Mouse (Mus musculus) embryo, embryonic 10 days (tissue): ENCODE results near the gene Dscaml1.
A peak's percentile ranks its signal among the peaks of the same experiment; 100 is the strongest.

Source experiments
- DNase-seq: peaks from one replicate; pipeline ENCODE4 v3.0.0-alpha.2; 2015; ENCODE audit warnings: low spot score

Gene Dscaml1

DNA sequence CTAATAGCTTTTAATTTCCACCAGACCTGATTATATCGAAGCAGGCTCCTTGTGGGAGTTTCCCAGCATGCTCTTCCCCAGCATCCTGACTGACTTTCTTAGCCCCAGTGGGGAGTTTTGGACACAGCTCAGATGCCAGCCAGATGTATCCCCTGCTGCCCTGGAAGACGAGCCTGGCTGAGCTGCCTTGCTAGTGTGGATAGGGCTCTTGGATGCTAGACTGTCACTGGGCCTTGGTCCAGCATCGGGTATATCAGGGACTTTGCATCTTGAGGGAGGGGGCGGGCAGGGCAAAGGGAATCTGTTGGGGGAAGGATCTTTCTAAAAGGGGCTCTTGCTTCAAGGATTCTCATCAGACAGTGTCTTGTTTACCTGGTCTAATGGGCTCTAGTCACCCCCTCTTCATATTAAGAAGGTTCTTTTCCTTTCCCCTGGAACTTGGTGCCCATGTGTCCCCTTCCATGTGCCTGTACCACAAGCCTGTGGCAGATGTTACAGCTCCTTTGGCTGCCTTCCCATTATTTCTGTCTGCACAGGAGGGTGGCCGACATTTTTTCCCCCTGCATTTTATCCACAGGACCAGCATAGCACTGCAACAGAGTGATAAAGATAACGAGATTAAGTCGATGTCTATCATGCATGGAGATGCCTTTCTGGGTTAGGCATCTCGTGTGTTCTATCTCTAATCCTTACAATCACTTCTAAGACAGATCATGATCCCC, 28.6 kb downstream of the Dscaml1 start:
- DNase-seq: no peak

GRCm38 (mm10) chr9:45457200-45457599, 30.8 kb downstream of the Dscaml1 start:
- DNase-seq: peak; percentile 9

GRCm38 (mm10) chr9:45458363-45458762, 31.9 kb downstream of the Dscaml1 start:
- no peak for DNase-seq

DNA sequence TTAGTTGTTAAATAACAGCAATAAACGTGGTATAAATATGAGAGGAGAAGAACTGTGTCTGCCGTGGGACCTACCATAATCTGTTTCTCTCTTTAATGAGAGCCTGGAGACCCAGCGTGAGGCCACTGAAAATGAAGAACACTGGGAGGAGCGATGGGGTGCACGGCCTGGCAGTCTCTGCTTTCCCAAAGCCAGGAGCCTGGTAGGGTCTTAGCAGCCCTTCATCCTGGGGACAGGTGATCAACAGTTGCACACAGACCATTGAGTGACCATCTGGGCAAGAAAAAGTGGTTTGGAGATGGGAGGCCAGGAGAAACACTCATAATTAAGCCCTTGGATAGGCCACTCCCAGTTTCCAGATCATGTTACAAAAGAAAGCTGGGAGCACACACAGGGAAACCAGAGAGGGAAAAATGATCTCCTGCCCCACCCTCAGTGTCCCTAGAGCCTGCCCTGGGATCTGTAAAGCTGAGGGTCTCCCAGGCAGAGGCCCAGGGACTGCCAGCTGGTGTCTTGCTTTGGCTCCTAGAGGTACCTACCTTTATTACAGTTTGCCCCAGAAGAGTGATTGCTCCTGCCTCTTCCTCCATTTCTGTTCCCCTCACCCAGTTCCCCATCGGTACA, 39.1 kb downstream of the Dscaml1 start:
- peak; percentile 31 for DNase-seq

DNA sequence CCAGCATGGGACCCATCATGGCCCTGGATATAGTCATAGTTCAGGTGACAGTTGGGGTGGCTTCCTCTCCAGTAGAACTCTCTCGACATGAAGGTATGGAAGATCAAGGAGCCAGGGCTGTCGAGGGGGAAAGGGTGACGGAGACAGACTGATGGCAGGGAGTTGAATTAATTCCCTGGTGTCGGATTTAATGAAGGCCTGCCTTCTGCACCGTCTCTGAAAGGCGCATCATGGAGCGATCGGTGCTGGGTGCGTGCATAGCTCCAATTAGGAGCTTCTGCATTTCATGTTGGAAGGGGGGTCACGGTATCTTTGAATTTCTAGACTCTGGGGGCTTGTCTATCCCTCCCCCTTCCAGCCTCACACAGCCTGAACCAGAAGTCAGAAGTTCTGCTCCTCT, 41.8 kb downstream of the Dscaml1 start:
- no peak for DNase-seq

GRCm38 (mm10) chr9:45470746-45471471, 44.5 kb downstream of the Dscaml1 start:
- no peak for DNase-seq

- DNase-seq: no peak
These were observed 45.3 kb downstream of the Dscaml1 start for GRCm38 (mm10) chr9:45471691-45472090.

GRCm38 (mm10) chr9:45474874-45475273, 48.4 kb downstream of the Dscaml1 start:
- DNase-seq: no peak

DNA sequence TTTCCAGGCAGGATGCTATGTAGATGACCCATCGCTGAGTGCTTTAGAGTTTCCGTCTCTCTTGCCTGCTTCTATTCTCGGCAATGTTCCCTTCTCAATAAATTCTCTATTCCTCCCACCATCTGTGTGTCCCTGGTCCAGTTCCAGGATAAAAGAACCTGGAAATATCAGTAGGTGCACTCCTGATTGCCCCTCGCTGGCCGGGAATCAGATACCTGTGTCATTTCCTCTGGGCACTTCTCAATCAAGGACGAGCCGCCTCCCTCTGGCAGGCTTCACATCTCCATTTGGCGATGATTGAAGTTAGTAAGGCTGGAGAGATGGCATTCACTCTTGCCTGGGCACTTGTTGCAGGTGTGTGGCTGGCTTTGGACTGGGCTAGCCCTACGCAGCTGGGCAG, 54.5 kb downstream of the Dscaml1 start:
- no peak for DNase-seq

GRCm38 (mm10) chr9:45486665-45487074, 60.2 kb downstream of the Dscaml1 start:
- DNase-seq: no peak

DNA sequence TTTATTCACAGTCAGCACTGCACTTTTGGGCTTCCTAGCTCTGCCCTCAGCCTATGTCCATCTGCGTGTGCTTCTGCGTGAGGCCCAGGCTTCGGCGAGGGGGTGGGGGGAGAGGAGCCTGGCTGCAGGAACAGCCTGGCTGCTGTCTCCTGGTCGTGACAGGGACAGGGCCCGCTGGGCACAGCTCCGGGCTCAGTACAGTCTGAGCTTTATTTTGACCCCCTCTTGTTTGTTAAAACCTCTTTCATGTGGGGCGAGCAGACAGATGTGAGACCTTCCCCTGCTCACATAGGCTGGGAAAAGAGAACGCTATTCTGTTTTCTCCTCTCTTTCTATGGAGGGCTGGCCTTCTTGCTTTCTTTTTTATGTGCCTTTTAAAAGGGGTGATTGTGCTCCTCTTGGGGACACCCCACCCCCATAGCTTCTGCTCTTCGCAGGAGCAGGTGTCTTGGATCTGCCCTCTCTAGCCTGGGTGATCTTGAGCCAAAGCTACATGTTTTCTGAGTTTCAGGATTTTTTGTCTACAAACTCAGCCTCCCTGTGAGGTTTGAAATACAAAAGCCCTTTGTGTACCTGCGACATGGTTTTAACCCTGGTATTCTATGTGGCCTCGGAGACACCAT, 60.9 kb downstream of the Dscaml1 start:
- no peak for DNase-seq

DNA sequence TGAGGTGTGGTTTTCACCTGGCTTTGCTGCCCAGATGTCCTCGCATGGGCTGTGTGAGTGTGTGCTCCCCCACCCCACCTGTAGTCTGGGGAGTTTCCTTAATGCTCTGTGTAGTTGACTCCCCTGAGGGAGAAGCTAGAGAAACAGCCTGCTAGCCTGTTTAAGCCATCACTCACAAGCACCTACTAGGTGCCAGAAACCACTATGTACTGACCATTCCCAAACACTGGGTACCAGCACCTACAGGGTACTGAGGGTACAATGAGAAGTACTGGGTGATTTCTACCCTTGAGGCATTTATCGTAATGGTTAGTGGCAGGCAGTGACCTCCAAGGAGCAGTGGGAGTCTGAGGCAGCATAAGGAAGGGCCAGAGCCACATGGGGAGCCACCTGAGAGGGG, 64.5 kb downstream of the Dscaml1 start:
- DNase-seq: no peak

DNA sequence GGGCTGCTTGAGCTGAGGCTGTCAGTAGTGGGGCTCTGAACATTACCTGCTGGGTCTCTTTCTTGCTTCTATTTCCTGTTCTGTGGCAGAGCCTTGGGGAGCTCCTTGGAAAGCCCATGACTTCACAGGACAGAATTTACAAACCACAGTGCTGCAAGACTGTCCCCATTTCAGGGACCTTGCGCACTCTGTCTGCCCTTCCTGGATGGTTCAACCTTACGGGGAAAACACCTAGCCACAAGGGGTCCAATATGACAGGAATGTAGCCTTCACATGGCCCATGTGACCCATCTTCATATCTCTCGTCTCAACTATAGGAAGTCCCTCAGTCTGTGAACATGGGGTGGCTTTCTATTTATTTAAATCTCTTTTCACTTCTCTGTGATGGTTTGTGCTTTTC, 68.5 kb downstream of the Dscaml1 start:
- DNase-seq: no peak

DNA sequence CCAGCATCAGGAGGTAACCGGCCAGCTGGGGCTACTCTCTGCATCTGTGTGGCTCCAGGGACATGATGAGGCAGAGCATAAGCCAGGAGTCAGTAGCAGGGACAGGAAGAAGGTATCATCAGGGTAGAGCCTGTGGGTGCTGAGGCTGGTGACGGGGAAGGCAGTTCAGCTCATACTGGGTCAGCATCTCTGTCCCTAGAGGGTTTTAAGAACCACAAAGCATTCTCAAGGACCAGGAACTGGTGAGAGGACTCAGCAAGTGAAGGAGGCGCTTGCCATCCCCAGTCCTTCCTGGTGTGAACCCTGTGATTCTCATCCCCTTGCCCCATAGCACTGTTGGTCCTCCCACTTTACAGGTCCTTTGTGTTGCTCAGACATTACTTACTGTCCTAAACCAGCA, 69.9 kb downstream of the Dscaml1 start:
- no peak for DNase-seq

- DNase-seq: no peak
These were observed 70.5 kb downstream of the Dscaml1 start for GRCm38 (mm10) chr9:45496944-45497343.

GRCm38 (mm10) chr9:45499267-45499666, 72.8 kb downstream of the Dscaml1 start:
- no peak for DNase-seq

DNA sequence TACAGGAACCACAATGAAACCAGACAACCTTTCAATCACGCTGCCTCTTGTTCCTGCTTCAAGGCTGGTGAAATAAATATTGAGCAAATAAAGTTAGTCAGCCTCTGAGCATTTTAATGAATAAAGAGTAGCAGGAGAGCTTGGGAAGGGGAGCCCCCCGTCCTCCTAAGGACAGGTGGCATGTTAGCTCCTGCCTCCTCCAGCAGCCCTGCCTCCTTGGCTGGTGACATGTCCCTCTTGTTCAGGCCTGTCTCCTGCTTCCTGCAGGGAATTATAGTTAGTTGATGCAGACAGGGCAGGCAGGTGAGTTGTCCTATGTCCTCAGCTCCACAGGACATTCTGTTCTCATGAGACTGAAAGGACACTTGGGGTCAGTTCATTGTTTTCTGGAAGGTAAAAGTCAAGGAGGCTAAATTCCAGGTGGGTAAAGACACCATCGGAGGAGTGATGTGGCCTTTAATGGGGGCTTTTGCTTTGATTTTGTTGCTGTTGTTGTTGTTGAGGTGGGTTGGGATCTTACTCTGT, 73.7 kb downstream of the Dscaml1 start:
- DNase-seq: no peak

DNA sequence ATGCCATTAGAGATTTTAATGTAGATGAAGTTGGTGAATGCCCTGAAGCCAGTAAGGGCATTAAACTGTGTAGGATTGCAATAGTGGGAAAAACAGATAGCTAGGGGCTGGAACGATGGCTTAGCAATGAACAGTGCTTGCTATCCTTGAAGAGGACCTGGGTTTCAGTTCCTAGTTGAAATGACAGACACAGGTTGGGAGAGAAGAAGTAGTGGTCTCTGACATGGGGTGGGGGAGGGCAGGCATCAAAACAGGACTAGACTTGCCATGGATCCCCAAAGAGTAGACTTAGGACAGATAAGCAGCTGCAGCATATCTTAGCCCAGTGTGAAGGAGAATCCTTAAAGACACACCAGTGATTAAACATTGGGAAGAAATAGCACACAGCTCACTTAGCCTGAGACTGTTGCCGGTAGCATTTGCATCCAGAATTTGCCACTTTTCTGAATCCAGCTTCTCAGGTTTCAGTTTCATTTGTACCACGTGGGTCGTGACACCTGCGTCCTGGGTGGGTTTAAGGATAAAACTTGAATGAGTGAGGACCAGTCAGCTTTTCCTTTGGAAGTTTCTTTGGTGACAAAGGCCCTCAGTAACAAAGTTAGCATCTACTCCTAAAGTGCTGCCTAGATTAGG, 75.0 kb downstream of the Dscaml1 start:
- no peak for DNase-seq

DNA sequence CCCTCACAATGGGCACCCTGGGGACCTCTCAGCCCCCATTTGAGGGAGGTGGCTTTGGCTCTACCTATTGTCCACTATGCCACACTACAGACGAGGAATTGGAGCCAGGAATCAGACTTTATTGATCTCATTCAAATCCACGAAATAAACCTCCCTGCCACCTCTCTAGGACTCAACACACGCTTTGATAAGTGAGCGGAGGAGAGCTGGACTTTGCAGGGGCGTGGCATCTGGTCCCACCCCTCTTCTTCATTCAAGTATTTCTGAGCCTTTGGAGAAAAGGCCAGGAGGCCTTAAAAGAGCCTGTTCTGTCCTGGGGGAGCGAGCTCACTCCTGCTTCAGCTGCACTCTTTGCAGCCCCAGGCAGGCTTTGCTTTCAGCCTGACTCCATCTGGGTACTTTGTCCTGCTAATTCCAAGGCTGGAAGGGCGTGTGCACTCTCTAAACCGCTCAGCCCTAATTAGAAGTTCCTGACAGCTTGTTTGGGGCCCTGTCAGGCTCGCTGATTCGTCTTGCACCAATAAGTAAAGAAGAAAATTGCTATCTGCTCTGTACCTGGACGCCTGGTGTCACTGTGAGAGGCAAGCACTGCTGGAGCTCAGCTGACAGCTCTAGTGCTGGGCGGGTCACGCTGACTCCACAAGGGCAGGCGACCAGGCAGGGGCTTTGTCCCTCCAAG, 75.7 kb downstream of the Dscaml1 start:
- peak; percentile 45 for DNase-seq

GRCm38 (mm10) chr9:45504977-45505376, 78.5 kb downstream of the Dscaml1 start:
- no peak for DNase-seq

DNA sequence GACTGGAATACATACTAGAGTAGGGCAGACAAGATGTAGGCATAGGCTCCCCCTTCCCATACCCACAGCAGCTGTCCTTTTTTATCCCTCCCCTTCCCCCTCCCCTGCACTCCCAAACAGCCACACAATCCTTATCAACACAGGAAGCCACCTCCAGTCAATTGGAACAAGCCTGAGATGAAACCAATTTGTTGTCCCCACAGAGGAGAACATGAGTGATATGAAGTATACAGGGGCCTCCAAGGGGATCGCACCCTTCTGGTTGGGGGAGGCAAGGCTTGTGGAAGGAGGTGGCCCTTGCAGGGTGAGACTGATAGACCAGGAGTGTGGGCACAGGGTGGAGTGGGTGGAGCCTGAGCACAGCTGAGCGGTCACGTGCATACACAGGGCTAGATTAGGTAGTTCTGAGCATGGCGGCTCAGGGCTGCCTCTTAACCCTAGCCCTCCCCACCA, 79.1 kb downstream of the Dscaml1 start:
- peak; percentile 10 for DNase-seq
